Mouse (Mus musculus) Muller cell, postnatal 12 days (primary cell): ENCODE results near the gene Mal.
"Not testable (repeated sequence)": the region's sequence is repeated elsewhere in the genome, so short reads cannot be mapped to it uniquely, and the experiment has no call there.

Source experiments
- DNase-seq: peaks from one replicate; pipeline ENCODE4 v3.0.0-alpha.2; 2015; ENCODE audit errors: inconsistent ontology term

The Mal gene

GRCm38 (mm10) chr2:127624786-127625185 lies 31.7 kb downstream of the Mal start:
- no peak for DNase-seq

GRCm38 (mm10) chr2:127622065-127622464 lies 34.4 kb downstream of the Mal start:
- no peak for DNase-seq

GRCm38 (mm10) chr2:127619311-127619710 lies 37.2 kb downstream of the Mal start:
- no peak for DNase-seq

GRCm38 (mm10) chr2:127612288-127612687 lies 44.2 kb downstream of the Mal start:
- no peak for DNase-seq

GRCm38 (mm10) chr2:127611386-127611785 lies 45.1 kb downstream of the Mal start:
- DNase-seq = no peak

- DNase-seq = no peak
These were observed 47.5 kb downstream of the Mal start for GRCm38 (mm10) chr2:127608986-127609385.

GRCm38 (mm10) chr2:127608234-127608633 lies 48.3 kb downstream of the Mal start:
- DNase-seq = no peak

GRCm38 (mm10) chr2:127605203-127605602 lies 51.3 kb downstream of the Mal start:
- no peak for DNase-seq

GRCm38 (mm10) chr2:127603383-127603782 lies 53.1 kb downstream of the Mal start:
- DNase-seq = not testable (repeated sequence)

GRCm38 (mm10) chr2:127590840-127591239 lies 65.7 kb downstream of the Mal start:
- DNase-seq = no peak

GRCm38 (mm10) chr2:127590204-127590603 lies 66.3 kb downstream of the Mal start:
- DNase-seq = no peak

GRCm38 (mm10) chr2:127588897-127589296 lies 67.6 kb downstream of the Mal start:
- no peak for DNase-seq

- DNase-seq = no peak
These were observed 69.0 kb downstream of the Mal start for GRCm38 (mm10) chr2:127587514-127587844.

- DNase-seq = peak; percentile 86
These were observed 69.6 kb downstream of the Mal start, which contains the start of the genes Zfp661 and Mrps5 for GRCm38 (mm10) chr2:127586694-127587513. Zfp661 (minus strand) TSS chr2:127587094. Mrps5 (plus strand) TSS chr2:127587222.

- peak; percentile 91 for DNase-seq
These were observed 72.0 kb downstream of the Mal start for GRCm38 (mm10) chr2:127584436-127584858.
